Comparison of ENCODE assay signal across 28 mouse cellular contexts in the genomic region with DNA sequence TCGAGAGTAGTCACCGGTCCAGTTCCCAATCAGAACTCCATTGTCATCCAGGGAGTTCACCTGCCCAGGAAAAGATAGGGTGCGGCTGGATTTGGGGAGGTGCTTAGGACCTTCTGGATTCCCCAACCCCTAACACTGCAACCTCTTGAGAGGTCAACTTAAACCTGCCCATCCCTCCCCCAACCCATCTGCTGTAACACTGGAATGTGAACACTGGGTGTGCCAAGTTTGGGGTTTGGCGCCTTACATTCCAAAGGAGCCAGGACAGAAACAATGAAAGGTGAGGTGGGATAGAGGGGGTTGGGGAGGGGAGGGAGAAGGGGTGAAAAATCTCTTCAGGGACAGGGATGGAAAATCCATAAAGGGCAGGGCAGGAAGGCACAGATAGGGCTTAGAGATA. TPM values are rescaled to one million over a fixed set of nuclear protein-coding genes. Genes with fewer than 3 reads are reported as not detected.
DNase-seq lines count a peak whose midpoint lies in the region; ATAC-seq and TF ChIP-seq lines count a peak whose summit lies in the region.
"Had no signal": no experiment of that assay in that cellular context is flagged by ENCODE, and none has a peak within 500 bp of the region (broad histone marks: within the 10 kb centered on the region; RNA-seq: fewer than 3 reads in every experiment).

No protein-coding gene starts in this region.

- no peak for TF ChIP-seq EP300 in stomach, postnatal 0 days (optimal IDR thresholded peaks at IDR 0.05)

- peaks cover 11% of the 10 kb centered on the region; the same call in 1 of the 2 replicates for H3K27me3 ChIP-seq in hindbrain, embryonic 14.5 days (ENCODE audit: control insufficient read depth, insufficient read depth, low read length)
- H3K27me3 ChIP-seq in hindbrain, embryonic 16.5 days (replicated peaks; ENCODE audit: control insufficient read depth, insufficient read depth, low read length) = peaks cover 3% of the 10 kb centered on the region; the same call in 1 of the 2 replicates
- H3K27me3 ChIP-seq in stomach, postnatal 0 days (ENCODE audit: control insufficient read depth, insufficient read depth, low read length) = no peaks in the 10 kb centered on the region
- H3K27me3 ChIP-seq: Patski had no signal

- TF ChIP-seq CTCF in stomach, postnatal 0 days (IDR thresholded peaks at IDR 0.05; ENCODE audit: low read depth) = no peak

- no peak for DNase-seq in hindbrain, embryonic 14.5 days (ENCODE audit: low spot score)
- DNase-seq in ES-CJ7 (ENCODE audit: low read depth, low spot score) = peak; percentile 97
- DNase-seq in WW6 (ENCODE audit: low read depth, low spot score) = peak; percentile 61
- no peak for DNase-seq in stomach, postnatal 0 days (ENCODE audit: low spot score)
- no peak for DNase-seq in spleen, postnatal 4 days (ENCODE audit: low spot score in 2 of 2)
- DNase-seq: adrenal gland, postnatal 10 days; adrenal gland, postnatal 36 days; cerebellum, adult 11 months; cerebellum, adult 2 months; cerebellum, adult 9-11 months; cerebellum, postnatal 25 days; forebrain, postnatal 0 days; gastrocnemius, postnatal 25 days; heart, adult 18-20 months; heart, postnatal 10 days; heart, postnatal 36 days had no signal

- WGBS in hindbrain, embryonic 14.5 days = 86% methylated on average over 4 of the region's 4 CpGs
- 87% methylated on average over 4 of the region's 4 CpGs for WGBS in hindbrain, embryonic 16.5 days
- WGBS in stomach, postnatal 0 days = 58% methylated on average over 4 of the region's 4 CpGs

- H3K36me3 ChIP-seq in hindbrain, embryonic 14.5 days (replicated peaks; ENCODE audit: control insufficient read depth, insufficient read depth) = no peaks in the 10 kb centered on the region
- no peaks in the 10 kb centered on the region for H3K36me3 ChIP-seq in hindbrain, embryonic 16.5 days (ENCODE audit: control insufficient read depth, insufficient read depth, low read length)
- H3K36me3 ChIP-seq in stomach, postnatal 0 days (ENCODE audit: control insufficient read depth, insufficient read depth, low read length) = no peaks in the 10 kb centered on the region; the same call in 1 of the 2 replicates
- H3K36me3 ChIP-seq: embryonic facial prominence, embryonic 12.5 days; embryonic facial prominence, embryonic 15.5 days; heart, embryonic 12.5 days; heart, embryonic 15.5 days; hindbrain, embryonic 10.5 days; hindbrain, embryonic 13.5 days had no signal

- no peak overlapping the region for H3K9ac ChIP-seq in hindbrain, embryonic 14.5 days
- no peak overlapping the region for H3K9ac ChIP-seq in hindbrain, embryonic 16.5 days (ENCODE audit: low read depth, low read length)
- no peak overlapping the region for H3K9ac ChIP-seq in stomach, postnatal 0 days (ENCODE audit: low read length)
- H3K9ac ChIP-seq: embryonic facial prominence, embryonic 12.5 days; embryonic facial prominence, embryonic 15.5 days; forebrain, postnatal 0 days; heart, embryonic 12.5 days; heart, embryonic 15.5 days; hindbrain, embryonic 13.5 days had no signal

- ATAC-seq in hindbrain, embryonic 14.5 days (ENCODE audit: low FRiP score) = 0 out of 2 replicates have a peak, but pooled peaks have one; percentile 7
- ATAC-seq in hindbrain, embryonic 16.5 days = no peak
- no peak for ATAC-seq in stomach, postnatal 0 days (ENCODE audit: low FRiP score, low TSS enrichment)
- ATAC-seq in megakaryocyte progenitor cell, adult 5-6 weeks (replicated peaks; ENCODE audit: poor library complexity) = no peak
- no peak for ATAC-seq in megakaryocyte, adult 5-6 weeks (ENCODE audit: poor library complexity, severe bottlenecking)
- ATAC-seq: forebrain, embryonic 14.5 days; forebrain, postnatal 0 days; Patski had no signal

- no peak overlapping the region for H3K4me3 ChIP-seq in hindbrain, embryonic 14.5 days (replicated peaks; ENCODE audit: low read length)
- no peak overlapping the region for H3K4me3 ChIP-seq in hindbrain, embryonic 16.5 days (ENCODE audit: low read length)
- no peak overlapping the region for H3K4me3 ChIP-seq in stomach, postnatal 0 days (ENCODE audit: low read depth, low read length)
- H3K4me3 ChIP-seq: embryonic facial prominence, embryonic 12.5 days; embryonic facial prominence, embryonic 15.5 days; heart, embryonic 12.5 days; heart, embryonic 15.5 days; hindbrain, embryonic 10.5 days; hindbrain, embryonic 13.5 days had no signal

- H3K27ac ChIP-seq in hindbrain, embryonic 14.5 days = no peak overlapping the region
- H3K27ac ChIP-seq in hindbrain, embryonic 16.5 days (ENCODE audit: low read depth, low read length) = no peak overlapping the region
- peak overlapping the region; percentile 40; the same call in 1 of the 2 replicates for H3K27ac ChIP-seq in stomach, postnatal 0 days (replicated peaks)
- H3K27ac ChIP-seq: embryonic facial prominence, embryonic 12.5 days; embryonic facial prominence, embryonic 15.5 days; heart, embryonic 15.5 days; hindbrain, embryonic 10.5 days; hindbrain, embryonic 13.5 days had no signal

- H3K4me1 ChIP-seq in hindbrain, embryonic 14.5 days (replicated peaks; ENCODE audit: control insufficient read depth, insufficient read depth, low read length) = no peaks in the 10 kb centered on the region
- no peaks in the 10 kb centered on the region for H3K4me1 ChIP-seq in hindbrain, embryonic 16.5 days (ENCODE audit: control insufficient read depth, insufficient read depth, low read depth, low read length)
- peaks cover 3% of the 10 kb centered on the region; the same call in 1 of the 2 replicates for H3K4me1 ChIP-seq in stomach, postnatal 0 days (replicated peaks; ENCODE audit: control insufficient read depth, insufficient read depth)
- H3K4me1 ChIP-seq: hindbrain, embryonic 13.5 days had no signal

- no peaks in the 10 kb centered on the region for H3K9me3 ChIP-seq in hindbrain, embryonic 14.5 days (ENCODE audit: control insufficient read depth, low read length)
- H3K9me3 ChIP-seq in hindbrain, embryonic 16.5 days (ENCODE audit: control insufficient read depth, low read length) = no peaks in the 10 kb centered on the region
- no peaks in the 10 kb centered on the region for H3K9me3 ChIP-seq in stomach, postnatal 0 days (ENCODE audit: control insufficient read depth, low read length)
- H3K9me3 ChIP-seq: embryonic facial prominence, embryonic 12.5 days; embryonic facial prominence, embryonic 15.5 days; G1E; heart, embryonic 12.5 days; heart, embryonic 15.5 days; hindbrain, embryonic 10.5 days; hindbrain, embryonic 13.5 days had no signal

- no peak overlapping the region for H3K4me2 ChIP-seq in hindbrain, embryonic 14.5 days (replicated peaks)
- no peak overlapping the region for H3K4me2 ChIP-seq in hindbrain, embryonic 16.5 days (ENCODE audit: low read length)
- H3K4me2 ChIP-seq in stomach, postnatal 0 days (replicated peaks; ENCODE audit: low read depth) = 0 out of 2 replicates have a peak overlapping the region, but pooled peaks have one; percentile 11
- H3K4me2 ChIP-seq: embryonic facial prominence, embryonic 12.5 days; embryonic facial prominence, embryonic 15.5 days; heart, embryonic 12.5 days; heart, embryonic 15.5 days; hindbrain, embryonic 13.5 days had no signal

RNA-seq across cellular contexts. Expression of gene Tgm1, which starts 4.2 kb away (rescaled TPM):
- 0.14 and 0.25 TPM in 2 replicates for polyA plus RNA-seq in hindbrain, embryonic 14.5 days (2014; fragmentation: Nextera tagmentation; extraction: Ambion mirVana)
- 0.20 and 0.41 TPM in 2 replicates for polyA plus RNA-seq in hindbrain, embryonic 16.5 days (2015; fragmentation: Nextera tagmentation; extraction: Ambion mirVana)
- polyA plus RNA-seq in stomach, postnatal 0 days (2015; fragmentation: Nextera tagmentation; extraction: Ambion mirVana) = 79.0 and 80.6 TPM in 2 replicates
- 0.35 and 0.61 TPM in 2 replicates for total RNA-seq in megakaryocyte progenitor cell, adult 5-6 weeks (2015)
- 0.20 and 1.1 TPM in 2 replicates for total RNA-seq in megakaryocyte progenitor cell, adult 5-6 weeks (2017)
- total RNA-seq in megakaryocyte, adult 5-6 weeks (2015) = 1.6 and 1.7 TPM in 2 replicates
- total RNA-seq in megakaryocyte, adult 5-6 weeks (2017) = 1.0 and 2.1 TPM in 2 replicates
- total RNA-seq: gastrocnemius, postnatal 25 days had no signal

RNA-seq across cellular contexts. Expression of gene Rabggta, which starts 12.6 kb away (rescaled TPM):
- polyA plus RNA-seq in hindbrain, embryonic 14.5 days (2014; fragmentation: Nextera tagmentation; extraction: Ambion mirVana) = 46.2 and 48.8 TPM in 2 replicates
- 60.3 and 65.8 TPM in 2 replicates for polyA plus RNA-seq in hindbrain, embryonic 16.5 days (2015; fragmentation: Nextera tagmentation; extraction: Ambion mirVana)
- 25.7 and 27.3 TPM in 2 replicates for polyA plus RNA-seq in stomach, postnatal 0 days (2015; fragmentation: Nextera tagmentation; extraction: Ambion mirVana)
- total RNA-seq in megakaryocyte progenitor cell, adult 5-6 weeks (2015) = 8.7 and 14.0 TPM in 2 replicates
- total RNA-seq in megakaryocyte progenitor cell, adult 5-6 weeks (2017) = 12.6 and 14.0 TPM in 2 replicates
- total RNA-seq in megakaryocyte, adult 5-6 weeks (2015) = 10.0 and 12.5 TPM in 2 replicates
- 8.5 and 13.7 TPM in 2 replicates for total RNA-seq in megakaryocyte, adult 5-6 weeks (2017)

RNA-seq across cellular contexts. Expression of gene Tinf2, which starts 27.9 kb away (rescaled TPM):
- 24.3 and 25.1 TPM in 2 replicates for polyA plus RNA-seq in hindbrain, embryonic 14.5 days (2014; fragmentation: Nextera tagmentation; extraction: Ambion mirVana)
- 25.3 and 25.7 TPM in 2 replicates for polyA plus RNA-seq in hindbrain, embryonic 16.5 days (2015; fragmentation: Nextera tagmentation; extraction: Ambion mirVana)
- 17.5 and 17.8 TPM in 2 replicates for polyA plus RNA-seq in stomach, postnatal 0 days (2015; fragmentation: Nextera tagmentation; extraction: Ambion mirVana)
- 19.4 and 23.1 TPM in 2 replicates for total RNA-seq in megakaryocyte progenitor cell, adult 5-6 weeks (2015)
- 17.7 and 26.3 TPM in 2 replicates for total RNA-seq in megakaryocyte progenitor cell, adult 5-6 weeks (2017)
- total RNA-seq in megakaryocyte, adult 5-6 weeks (2015) = 24.2 and 27.2 TPM in 2 replicates
- total RNA-seq in megakaryocyte, adult 5-6 weeks (2017) = 25.1 and 39.8 TPM in 2 replicates

RNA-seq across cellular contexts. Expression of gene Dhrs1, which starts 36.0 kb away (rescaled TPM):
- 70.8 and 72.3 TPM in 2 replicates for polyA plus RNA-seq in hindbrain, embryonic 14.5 days (2014; fragmentation: Nextera tagmentation; extraction: Ambion mirVana)
- polyA plus RNA-seq in hindbrain, embryonic 16.5 days (2015; fragmentation: Nextera tagmentation; extraction: Ambion mirVana) = 85.9 and 90.3 TPM in 2 replicates
- polyA plus RNA-seq in stomach, postnatal 0 days (2015; fragmentation: Nextera tagmentation; extraction: Ambion mirVana) = 92.3 and 99.5 TPM in 2 replicates
- total RNA-seq in megakaryocyte progenitor cell, adult 5-6 weeks (2015) = 45.7 and 50.9 TPM in 2 replicates
- 11.5 and 30.2 TPM in 2 replicates for total RNA-seq in megakaryocyte progenitor cell, adult 5-6 weeks (2017)
- total RNA-seq in megakaryocyte, adult 5-6 weeks (2015) = 112 and 121 TPM in 2 replicates
- 44.1 and 55.0 TPM in 2 replicates for total RNA-seq in megakaryocyte, adult 5-6 weeks (2017)

RNA-seq across cellular contexts. Expression of gene Nop9, which starts 36.0 kb away (rescaled TPM):
- polyA plus RNA-seq in hindbrain, embryonic 14.5 days (2014; fragmentation: Nextera tagmentation; extraction: Ambion mirVana) = 31.4 and 33.0 TPM in 2 replicates
- 27.1 and 27.9 TPM in 2 replicates for polyA plus RNA-seq in hindbrain, embryonic 16.5 days (2015; fragmentation: Nextera tagmentation; extraction: Ambion mirVana)
- polyA plus RNA-seq in stomach, postnatal 0 days (2015; fragmentation: Nextera tagmentation; extraction: Ambion mirVana) = 16.8 and 19.8 TPM in 2 replicates
- total RNA-seq in megakaryocyte progenitor cell, adult 5-6 weeks (2015) = 25.6 and 26.5 TPM in 2 replicates
- total RNA-seq in megakaryocyte progenitor cell, adult 5-6 weeks (2017) = 27.8 and 32.2 TPM in 2 replicates
- 10.4 and 12.2 TPM in 2 replicates for total RNA-seq in megakaryocyte, adult 5-6 weeks (2015)
- 11.7 and 13.9 TPM in 2 replicates for total RNA-seq in megakaryocyte, adult 5-6 weeks (2017)

Comparison
In these comparisons a context has a peak if more than half of its experiments do, and no peak if none do; other contexts are left out.
1. DNase-seq: peak in ES-CJ7 (single experiment) and WW6 (single experiment); none in hindbrain, embryonic 14.5 days (single experiment), stomach, postnatal 0 days (single experiment) and spleen, postnatal 4 days (0 of 2).
2. RNA of gene Tgm1, which starts 4.2 kb away (polyA plus RNA-seq): 79.0 to 80.6 TPM in stomach, postnatal 0 days; 0.20 to 0.41 TPM in hindbrain, embryonic 16.5 days and 0.14 to 0.25 TPM in hindbrain, embryonic 14.5 days; every median in the first group is over 10 times any median in the second.